Mouse (Mus musculus) thymus, postnatal 4 days (tissue): ENCODE measurements around the gene Arhgap35.
"Not testable (repeated sequence)": the region's sequence is repeated elsewhere in the genome, so short reads cannot be mapped to it uniquely, and the experiment has no call there.

Experiments used
- DNase-seq: peaks from one replicate; pipeline ENCODE4 v3.0.0; 2021

Arhgap35 gene

DNA sequence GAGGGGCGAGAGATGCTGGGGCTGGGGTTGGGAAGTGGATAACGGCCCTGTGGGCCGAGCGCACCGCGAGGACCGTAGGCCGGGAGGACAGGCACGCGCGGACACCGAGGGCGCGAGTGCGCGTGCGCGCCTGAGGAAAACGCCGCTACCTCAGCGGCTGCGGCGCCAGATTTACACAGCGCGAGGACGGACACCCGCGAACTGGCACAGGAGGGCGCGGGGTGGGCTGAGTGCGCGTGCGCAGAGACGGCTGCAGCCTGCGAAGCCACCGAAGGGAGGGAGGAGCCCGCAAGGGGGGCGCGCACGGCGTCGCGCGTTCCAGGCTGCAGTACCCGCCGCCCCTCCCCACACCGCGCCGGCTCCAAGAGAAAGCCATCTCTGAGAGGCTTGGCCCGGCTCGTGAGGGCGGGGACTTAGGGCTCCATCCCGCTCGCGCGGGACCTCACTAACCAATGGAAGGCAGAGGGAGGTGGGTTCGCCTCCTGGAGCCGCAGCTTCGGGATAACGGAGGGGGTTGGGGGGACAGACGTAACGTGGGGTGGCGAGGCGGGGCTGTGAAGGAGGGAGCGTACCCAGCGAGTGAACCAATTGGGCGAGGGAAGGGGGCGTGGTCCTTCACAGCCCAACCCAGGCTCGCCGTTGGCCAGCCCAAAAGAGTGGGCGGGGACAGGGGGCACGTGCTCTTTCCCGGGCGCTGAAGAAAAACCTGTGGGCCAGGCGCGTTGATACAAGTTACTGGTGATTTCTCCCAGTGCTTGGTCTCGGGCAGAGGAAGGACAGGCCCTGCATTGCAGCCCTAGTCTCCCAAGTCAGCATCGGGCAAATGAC is at the start of gene Arhgap35:
Arhgap35 (minus strand) TSS at position 106 of the 828 bp plus-strand sequence.
- DNase-seq, result peak; percentile 99

DNA sequence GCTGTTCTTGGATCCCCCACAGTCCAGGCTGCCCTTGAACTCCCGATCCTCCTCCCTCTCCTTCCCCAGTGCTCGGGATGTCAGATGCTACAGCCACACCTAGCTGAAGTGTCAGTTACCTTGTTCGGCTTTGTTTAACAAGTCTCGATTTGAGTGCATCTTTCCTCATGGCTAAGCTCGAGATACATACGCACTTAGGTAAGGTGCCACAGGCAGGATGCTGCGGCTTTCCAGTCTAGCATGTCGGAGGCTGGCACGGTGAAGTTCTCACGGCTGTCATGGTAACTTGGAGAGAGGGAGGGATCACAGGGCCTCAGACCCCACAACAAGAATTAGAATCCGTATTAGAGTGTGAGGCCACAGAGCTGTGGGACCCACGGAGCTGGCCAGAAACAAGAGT is 29.5 kb upstream of the Arhgap35 start:
- DNase-seq, result no peak

DNA sequence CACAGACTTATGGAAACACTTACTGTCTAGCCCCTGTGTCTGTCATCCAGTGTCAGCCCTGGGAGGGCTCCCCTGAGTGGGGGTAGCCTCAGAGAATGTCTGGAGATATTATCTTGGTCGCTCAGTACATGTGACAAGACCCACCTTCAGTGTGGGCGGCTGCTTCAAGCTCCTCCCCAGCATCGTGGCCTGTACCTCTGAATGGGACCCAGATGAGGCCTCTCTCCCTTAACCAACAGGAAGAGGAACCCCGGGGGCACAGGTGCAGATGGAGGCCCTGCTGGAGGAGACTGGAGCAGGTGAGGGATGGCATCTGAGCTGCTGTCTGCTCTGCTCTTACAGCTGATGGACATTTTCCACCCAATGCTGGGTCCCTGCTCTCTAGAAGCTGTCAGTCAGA is 28.3 kb upstream of the Arhgap35 start:
- peak; percentile 61 for DNase-seq

DNA sequence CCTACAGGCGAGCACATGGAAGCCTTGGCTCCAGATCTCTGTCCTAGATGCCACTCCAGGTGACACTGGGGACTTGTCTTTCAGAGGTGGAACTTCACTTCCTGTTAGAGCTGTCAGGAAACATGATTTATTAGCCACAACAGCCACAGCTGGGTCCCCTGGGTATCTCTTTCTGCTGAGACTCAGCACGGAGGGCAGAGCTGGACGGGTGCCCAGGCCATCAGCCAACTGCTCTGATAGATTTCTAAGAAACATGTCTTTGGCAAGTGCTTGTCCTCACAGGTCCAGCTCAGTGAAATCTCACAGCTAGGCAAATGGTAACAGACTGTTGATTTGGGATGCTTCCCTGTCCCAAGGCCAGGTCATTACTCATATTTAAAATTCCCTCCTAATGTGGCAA is 24.2 kb upstream of the Arhgap35 start:
- no peak for DNase-seq

DNA sequence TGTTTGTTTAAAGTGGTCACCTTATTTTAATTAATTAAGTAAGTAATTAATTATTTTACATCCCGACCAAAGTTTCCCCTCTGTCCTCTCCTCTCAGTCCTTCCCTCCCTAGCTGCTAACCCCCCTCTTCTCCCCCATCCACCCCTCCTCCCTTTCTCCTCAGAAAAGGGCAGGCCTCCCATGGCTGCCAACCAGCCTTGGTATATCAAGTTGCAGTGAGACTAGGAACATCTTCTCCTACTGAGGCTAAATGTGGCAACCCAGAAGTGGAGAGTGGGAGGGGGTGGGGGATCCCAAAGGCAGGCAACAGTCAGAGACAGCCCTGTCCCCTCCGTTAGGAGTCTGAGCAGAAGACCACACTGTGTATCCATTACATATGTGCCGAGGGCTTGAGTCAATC is 20.3 kb upstream of the Arhgap35 start:
- DNase-seq, result no peak

DNA sequence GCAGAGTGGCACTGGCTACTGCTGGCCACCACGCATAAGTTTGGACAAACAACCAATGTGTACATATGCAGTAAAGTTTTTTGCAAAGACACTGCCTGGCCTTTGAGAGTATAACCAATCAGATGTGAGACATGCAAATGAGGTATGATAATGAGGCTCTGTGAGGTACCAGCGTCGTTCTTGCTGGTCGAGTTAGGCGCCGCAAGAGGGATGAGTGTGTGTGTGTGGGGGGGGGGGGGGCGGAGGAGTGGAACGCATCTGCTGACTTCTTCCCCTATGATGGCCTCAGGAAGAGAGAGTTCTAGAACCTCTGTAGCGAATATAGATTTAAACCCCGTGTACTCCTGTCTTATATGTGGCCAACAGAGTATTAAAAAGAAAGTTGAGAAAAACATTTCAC is 19.1 kb upstream of the Arhgap35 start:
- DNase-seq, result not testable (repeated sequence)

DNA sequence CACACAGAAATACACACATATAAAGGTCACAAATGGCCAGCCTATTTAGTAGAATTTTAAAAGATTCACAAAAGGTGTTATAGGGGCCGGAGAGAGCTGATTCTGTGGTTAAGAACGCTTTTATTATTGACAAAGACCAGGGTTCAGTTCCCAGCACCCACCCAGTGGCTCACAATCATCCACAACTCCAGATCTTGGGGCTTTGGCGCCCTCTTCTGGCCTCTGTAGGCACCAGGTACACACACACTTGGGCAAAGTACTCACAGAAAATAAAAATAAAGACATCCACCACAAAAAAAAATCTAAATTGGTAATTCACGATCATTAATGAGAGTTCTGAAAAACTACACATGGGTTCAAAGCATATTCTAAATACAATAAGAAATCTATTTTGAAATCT is 17.1 kb upstream of the Arhgap35 start:
- no peak for DNase-seq

DNA sequence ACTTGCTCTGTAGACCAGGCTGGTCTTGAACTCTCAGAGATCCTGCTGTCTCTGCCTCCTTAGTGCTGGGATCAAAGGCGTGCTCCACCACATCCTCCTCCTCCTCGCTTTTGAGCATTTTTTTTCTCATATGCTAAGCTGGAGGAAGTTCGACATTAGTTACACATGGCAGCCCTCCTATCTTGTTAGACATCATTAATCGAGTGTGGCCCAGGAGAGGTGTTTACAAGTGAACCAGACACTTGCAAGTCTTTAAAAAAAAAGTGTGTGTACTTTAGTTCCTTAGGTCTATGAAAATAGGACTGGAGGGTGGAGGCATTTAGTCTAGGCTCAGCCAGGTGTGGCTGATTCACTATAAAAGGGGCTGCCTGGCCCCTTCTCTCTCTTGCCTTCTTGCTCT is 16.2 kb upstream of the Arhgap35 start:
- DNase-seq, result no peak

DNA sequence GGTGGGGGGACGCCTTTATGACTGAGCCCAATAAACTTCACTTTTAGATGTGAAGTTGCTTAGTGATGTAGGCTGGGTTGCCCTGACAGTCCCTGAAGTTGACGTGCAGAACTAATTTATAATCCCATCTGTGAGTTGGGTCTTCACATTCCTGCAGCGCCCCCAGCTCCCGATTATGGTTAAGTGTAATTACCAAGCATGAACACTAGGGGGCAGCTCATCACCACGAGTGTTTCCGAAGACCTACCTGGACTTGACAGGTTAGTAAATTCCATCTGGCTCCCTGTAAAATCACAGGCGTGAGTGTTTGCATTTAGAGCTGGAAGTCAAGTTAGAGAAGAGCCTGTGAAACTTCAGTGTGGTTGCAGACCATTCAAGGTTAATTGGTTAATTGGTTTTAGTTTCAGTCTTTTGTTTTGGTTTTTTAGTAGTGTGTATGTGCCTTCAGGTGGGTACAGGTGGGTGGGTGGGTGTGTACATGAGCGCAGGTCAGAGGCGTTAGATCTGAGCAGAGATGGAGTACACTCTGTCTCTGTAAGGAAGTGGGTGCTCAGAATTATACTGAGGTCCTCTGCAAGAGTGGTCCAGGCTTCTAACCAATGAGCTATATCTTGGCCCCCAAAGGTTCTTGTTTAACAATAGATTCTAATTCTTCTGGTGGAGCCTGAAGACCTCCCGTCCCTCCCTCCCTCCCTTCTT is 15.0 kb upstream of the Arhgap35 start:
- peak; percentile 74 for DNase-seq

DNA sequence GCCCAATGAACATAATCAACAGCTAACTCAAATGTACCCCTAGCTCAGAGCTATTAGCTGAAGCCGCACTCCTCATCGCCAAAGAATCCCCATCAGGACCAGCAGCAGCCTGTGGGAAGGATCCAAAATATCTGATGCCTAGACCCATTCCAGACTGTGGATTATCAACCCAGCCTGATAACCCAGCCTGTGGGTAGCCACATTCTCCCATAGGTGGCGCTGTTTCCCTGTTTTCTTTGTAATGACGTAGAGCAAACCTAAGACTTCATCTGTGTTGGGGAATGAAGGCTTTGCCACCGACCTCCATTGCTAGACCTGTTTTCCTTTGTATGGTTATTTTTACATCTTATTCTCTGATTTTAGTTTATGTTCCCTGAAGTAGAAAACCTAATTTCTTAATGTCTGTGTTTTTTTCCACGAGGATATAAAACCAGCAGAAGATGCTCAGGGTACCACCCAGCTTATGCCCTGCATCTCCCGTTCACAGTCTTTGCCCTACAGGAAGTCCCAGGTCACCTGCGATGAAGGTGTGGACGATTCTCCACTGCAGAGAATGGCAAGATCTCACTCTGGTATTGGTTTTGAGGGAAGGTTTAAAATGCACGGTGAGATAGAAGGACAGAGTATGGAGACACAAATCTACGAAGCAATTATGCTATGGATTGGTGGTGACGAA is 13.4 kb upstream of the Arhgap35 start:
- peak; percentile 79 for DNase-seq

DNA sequence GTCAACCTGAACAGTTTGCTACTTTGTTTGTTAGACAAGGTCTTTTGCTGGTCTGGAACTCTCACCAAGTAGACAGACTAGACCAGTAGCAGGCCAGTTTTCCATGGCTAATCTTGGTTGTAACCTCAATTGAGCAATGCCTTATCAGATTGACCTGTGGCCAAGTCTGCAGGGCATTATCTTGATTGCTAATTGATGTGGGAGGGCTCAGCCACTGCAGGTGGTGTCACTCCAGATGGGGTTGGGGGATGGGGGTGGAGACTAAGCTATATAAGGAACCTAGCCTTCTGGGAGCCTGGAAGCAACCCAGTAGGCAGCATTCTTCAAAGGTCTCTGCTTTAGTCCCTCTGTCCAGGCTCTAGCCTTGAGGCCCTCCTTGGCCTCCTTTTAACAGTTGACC is 8.9 kb upstream of the Arhgap35 start:
- DNase-seq, result no peak

DNA sequence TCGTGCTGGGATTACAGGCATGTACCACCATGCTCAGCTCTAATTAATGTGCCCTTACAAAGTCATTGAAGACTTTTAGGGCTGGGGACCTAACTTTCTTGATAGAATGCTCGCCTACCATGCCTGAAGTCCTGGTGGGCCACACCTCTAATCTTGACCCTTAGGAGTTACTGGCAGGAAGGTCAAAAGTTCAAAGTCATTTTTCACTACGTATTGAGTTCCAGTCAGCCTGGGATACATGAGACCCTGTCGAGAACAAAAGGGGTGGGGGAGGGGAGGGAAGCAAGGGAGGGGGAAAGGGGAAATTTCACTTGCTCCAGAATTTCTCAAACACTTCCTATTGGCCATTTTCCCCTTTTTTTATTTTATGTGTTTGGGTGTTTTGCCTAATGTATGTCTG is 8.3 kb upstream of the Arhgap35 start:
- DNase-seq, result no peak

DNA sequence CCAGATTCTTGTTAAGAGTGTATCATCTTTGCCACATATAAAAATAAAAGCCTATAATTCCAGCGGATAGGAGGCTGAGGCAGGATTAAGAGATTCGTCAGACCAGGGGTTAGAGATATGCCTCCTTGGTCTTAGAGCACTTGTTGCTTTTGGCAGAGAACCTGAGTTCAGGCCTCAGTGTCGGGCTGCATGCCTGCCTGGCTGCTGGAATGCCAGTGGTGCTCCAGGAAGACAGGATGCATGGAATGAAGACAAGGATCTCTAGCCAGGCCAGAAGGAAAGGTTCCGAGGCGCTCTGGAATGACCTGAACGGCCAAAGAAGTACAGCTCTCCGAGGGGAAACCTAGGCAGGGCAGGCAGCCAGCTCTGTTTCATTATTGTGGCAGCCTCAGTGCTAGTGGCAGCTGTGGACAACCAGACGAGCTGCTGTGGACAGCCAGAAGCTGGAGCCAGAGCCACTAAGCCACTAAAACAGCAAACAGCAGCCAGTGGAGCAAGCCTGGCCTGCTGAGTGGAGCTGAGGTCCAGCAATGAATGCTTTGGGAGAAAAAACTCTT is 6.4 kb upstream of the Arhgap35 start:
- no peak for DNase-seq

DNA sequence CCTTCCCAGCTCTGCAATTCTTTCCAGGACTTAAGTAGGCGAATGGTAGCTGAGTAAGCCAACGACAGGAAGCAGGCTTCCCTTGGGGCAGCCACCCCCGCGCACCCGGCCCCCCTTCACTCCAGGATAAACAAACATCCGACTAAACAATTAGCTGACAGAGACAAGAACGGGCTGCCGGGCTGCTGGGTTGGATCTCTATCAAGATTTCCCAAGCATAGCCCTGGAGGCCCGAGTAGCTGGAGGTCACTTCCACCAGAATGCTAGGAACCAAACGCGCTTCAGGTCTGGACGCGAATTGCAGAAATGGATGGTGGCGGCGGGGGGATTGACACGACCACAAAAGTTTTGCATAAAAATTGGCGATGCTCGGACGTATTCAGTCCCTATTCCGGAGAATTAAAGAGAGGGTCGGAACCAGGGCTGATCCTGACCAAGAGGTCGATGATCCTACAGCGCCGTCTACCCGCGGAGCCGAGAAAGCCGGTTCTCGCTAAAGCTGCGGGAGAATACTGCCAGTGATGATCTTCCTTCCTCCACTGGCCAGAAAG is 3.9 kb upstream of the Arhgap35 start:
- peak; percentile 81 for DNase-seq

DNA sequence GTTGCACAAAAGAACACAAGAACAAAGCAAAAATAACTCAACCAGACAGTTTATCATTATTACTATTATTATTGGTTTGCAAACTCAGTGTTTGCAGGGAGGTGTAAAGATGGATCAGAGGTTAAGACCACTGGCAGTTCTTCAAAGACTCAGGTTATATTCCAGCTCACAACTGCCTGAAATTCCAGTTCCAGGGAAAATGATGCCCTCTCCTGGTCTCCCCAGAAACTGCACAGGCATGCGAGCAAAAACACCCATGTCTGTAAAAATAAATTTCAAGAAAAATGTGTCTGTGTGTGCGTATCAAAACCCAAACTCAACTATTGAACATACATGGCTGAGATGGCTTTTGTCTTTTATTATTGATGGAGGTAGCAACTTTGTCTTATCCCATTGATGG is 2.3 kb upstream of the Arhgap35 start:
- DNase-seq, result peak; percentile 52

DNA sequence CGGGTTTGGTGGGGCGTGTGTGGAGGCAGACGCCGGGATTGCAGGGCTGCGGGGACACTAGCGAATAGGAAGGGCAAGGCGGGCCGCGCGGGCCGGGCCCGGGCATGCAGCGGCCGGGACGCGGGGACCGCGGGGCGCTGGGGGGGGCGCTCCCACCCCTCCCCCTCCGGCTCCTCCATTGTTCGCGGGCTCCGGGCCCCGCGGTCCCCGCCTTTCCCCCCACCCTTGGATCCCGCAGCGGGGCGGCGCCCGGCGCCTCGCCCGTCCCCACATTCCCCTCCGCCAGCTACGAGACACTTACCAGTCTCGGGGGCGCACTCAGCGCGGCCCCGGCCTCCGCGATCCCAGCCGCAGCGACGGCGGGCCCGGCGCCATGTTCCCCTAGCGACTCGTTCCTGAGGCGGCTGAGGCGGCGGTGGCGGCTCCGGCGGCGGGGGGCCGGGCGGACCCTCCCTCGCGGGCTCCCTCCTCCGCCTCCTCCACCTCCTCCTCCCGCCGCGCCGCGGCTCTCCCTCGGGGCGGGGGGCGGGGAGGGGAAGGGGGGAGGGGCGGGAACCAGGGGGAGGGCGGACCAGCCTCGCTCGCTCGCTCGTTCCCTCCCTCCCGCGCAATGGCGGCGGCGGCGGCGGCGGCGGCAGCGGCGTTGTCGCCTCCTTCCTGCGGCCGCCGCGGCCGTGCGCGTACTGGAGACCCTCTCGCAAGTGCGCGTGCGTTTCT is 464 bp downstream of the Arhgap35 start:
- peak; percentile 83 for DNase-seq

DNA sequence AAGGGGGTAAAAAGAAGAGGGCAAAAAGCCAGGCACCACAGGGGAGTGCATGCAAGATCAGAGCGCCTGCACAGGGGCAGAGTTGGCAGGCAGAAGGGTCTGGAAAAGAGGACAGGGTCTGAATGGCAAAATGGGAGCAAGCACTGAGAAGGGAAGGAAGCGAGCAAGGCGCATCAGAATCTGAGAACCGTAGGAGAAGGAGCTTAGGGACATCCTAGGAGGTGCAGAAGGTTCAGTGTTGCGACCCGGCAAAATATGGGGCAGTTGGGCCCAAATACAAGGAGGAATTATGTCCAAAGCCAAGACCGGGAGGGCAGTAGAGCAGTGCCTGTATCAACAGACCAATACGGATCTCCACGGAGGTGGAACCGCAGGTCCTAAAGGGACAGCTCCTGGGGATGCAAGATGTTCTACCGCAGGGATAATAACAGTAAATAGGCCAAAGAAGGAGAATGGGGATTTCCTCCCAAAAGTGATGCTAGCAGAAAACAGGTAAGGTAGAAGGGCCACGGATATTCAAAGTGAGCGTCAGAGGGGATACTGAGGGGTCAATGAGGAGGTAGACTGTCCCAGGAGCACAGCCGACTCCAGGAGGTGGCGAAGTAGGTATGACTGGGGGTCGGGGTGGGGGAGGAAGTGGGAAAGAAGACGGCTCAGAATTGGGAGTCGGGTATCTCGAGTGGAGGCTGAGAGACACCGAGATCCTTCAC is 1.2 kb downstream of the Arhgap35 start:
- peak; percentile 25 for DNase-seq

DNA sequence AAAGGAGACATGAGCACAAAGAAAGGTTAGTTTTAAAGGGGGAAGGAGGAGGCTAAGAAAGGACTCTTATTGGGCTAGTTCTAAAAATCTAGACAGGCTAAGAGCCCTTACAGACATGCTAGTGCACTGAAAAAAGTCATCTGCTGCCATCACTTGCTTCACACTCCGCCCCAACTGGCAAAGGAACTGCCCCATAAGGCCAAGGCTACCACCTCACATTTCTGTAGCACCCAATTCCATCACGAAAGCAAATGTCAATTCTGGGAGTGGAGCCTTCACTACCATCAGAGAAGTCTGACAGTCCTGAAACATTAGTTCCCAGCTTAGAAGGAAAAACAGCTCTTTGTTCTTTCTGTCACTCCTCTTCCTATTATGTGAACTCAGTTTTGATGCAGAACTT is 4.4 kb downstream of the Arhgap35 start:
- DNase-seq, result no peak

DNA sequence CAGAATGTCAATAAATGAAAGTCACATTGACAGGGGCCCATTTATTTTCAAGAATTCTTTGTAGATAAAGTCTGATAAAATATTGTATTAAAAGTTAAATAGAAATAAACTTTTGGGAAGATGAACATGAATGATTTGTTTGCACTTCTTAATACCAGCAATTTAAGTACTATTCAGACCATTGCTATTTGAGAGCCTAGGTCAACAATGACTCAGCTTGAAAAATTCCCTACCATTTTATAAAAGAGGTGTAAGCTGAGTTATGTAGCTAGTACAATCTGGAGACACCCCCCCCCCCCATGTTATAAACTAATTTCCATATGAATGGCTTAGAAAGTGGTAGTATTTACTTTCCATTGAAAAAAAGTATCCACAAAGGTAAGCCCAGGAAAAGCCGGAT is 5.8 kb downstream of the Arhgap35 start:
- no peak for DNase-seq

DNA sequence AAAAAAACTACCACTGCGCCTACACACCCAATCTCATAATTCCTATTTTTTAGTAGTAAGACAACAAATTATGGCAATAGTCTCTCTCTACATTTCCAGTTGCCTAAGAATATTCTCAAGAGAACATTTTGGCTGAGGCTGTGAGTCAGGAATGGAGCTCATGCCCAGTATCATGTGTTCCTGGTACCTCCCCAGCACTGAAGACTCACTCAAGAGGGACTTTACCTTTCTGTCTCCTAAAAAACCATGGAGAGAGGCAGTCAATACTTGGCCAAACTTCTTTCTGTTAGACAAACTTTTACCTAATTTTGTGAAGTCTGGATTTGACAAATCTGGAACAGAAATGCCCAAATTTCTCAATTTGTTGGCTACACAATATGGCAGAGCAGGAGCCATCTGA is 6.7 kb downstream of the Arhgap35 start:
- no peak for DNase-seq

DNA sequence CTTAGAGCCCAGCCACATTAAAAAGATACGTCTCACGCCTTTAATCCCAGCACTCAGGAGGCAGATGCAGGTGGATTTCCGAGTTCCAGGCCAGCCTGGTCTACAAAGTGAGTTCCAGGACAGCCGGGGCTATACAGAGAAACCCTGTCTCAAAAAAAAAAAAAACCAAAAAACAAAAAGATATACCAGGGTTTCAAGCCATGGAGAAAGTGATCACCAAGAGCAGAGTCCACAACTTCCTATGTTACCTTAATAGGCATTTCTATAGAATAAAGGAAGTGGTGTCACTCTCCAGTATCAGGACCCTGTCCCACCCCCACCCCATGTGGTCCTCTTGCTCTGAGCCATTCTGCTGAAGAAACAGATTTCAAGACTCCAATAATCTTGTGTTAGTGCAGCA is 8.0 kb downstream of the Arhgap35 start:
- not testable (repeated sequence) for DNase-seq

DNA sequence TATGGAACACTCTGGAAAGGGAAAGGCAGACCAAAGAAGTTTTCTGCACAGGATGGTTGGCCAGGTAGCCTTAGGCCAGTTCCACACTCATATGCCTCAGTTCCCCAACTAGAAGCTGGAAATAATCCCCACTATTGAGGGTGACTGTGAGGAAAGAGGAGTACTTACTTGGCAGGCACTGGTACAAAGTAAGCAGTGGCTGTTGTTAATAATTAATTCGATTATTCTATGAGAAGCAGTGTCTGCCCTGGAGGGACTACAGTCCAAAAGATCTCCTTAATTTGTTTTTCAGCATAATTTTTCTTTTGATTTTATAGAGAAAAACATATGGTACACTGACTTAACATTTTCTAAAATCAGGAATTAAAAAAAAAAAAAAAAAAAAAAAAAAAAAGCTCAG is 10.7 kb downstream of the Arhgap35 start:
- DNase-seq, result no peak
